Mouse (Mus musculus) lung, embryonic 14.5 days (tissue): ENCODE data around the gene Chrne. TPM values are rescaled to one million over a fixed set of nuclear protein-coding genes. Genes with fewer than 3 reads are reported as not detected.

Experiments used
- ATAC-seq: fragments of 200-750 bp; cut with Nextera tagmentation; 2 replicates; pipeline ENCODE4 v1.8.0; 2017; ENCODE audit warnings: mild to moderate bottlenecking, moderate TSS enrichment, moderate library complexity; ENCODE audit not compliant: insufficient read depth
- DNase-seq: peaks from one replicate; pipeline ENCODE4 v3.0.0-alpha.2; 2015
- H3K27ac ChIP-seq: fragments of 300-500 bp; sonication (generic); 2 replicates; pipeline ENCODE4 v1.5.1; 2014; ENCODE audit warnings: low read depth, mild to moderate bottlenecking, moderate library complexity
- H3K27me3 ChIP-seq: fragments of 300-500 bp; sonication (generic); 2 replicates; pipeline ENCODE4 v1.6.1; 2014; ENCODE audit warnings: low read length, control low read depth; ENCODE audit not compliant: insufficient read depth
- H3K36me3 ChIP-seq: fragments of 300-500 bp; sonication (generic); 2 replicates; pipeline ENCODE4 v1.6.1; 2014; ENCODE audit warnings: control low read depth; ENCODE audit not compliant: insufficient read depth
- H3K4me1 ChIP-seq: fragments of 300-500 bp; sonication (generic); 2 replicates; pipeline ENCODE4 v1.6.1; 2014; ENCODE audit warnings: antibody characterized with exemption, control low read depth; ENCODE audit not compliant: insufficient read depth
- H3K4me2 ChIP-seq: fragments of 300-500 bp; sonication (generic); 2 replicates; pipeline ENCODE4 v1.6.1; 2014; ENCODE audit warnings: mild to moderate bottlenecking
- H3K4me3 ChIP-seq: fragments of 300-500 bp; sonication (generic); 2 replicates; pipeline ENCODE4 v1.5.1; 2014; ENCODE audit warnings: low read depth, low read length
- H3K9ac ChIP-seq: fragments of 300-500 bp; sonication (generic); 2 replicates; pipeline ENCODE4 v1.6.1; 2014
- H3K9me3 ChIP-seq: fragments of 300-500 bp; sonication (generic); 2 replicates; pipeline ENCODE4 v1.6.1; 2016; ENCODE audit warnings: low read depth, low read length, control low read depth
- CTCF ChIP-seq: IDR thresholded peaks from 2 replicates; pipeline ENCODE4 v1.5.1; 2016; ENCODE audit warnings: antibody characterized with exemption, low read depth
- WGBS: fragments of 180-500 bp; shearing (Covaris S2); extraction: QIAGEN DNeasy Blood & Tissue Kit; methylation state at CpG from one replicate; pipeline ENCODE4 v1.1.7; 2014; 5-methylcytosine and 5-hydroxymethylcytosine counted together
- polyA plus RNA-seq: library from polyadenylated mRNA; unstranded; fragments of >200 nt; fragmentation: Nextera tagmentation; extraction: Ambion mirVana; gene quantifications from 2 replicates; pipeline ENCODE4 v1.2.1, GENCODE M21; 2014

Chrne gene
- polyA plus RNA-seq, 1 experiment from 2014 or later, result not detected

DNA sequence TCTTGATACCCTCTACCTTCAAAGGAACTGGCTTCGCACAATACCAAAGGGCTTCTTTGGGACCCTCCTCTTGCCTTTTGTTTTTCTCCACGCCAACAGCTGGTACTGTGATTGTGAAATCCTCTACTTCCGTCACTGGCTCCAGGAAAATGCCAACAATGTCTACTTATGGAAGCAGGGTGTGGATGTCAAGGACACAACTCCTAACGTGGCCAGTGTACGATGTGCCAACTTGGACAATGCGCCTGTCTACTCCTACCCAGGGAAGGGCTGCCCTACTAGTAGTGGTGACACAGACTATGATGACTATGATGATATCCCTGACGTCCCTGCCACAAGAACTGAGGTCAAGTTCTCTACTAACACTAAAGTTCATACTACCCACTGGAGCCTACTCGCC lies 21.0 kb upstream of the Chrne start:
- Histone ChIP-seq H3K27ac (no peak overlapping the region), H3K36me3 (peaks cover 18% of the 10 kb centered on the region), H3K27me3 (no peaks in the 10 kb centered on the region), H3K4me1 (no peaks in the 10 kb centered on the region), H3K4me2 (no peak overlapping the region), H3K9ac (no peak overlapping the region), H3K9me3 (no peaks in the 10 kb centered on the region), H3K4me3 (no peak overlapping the region)
- ATAC-seq (no peak), DNase-seq (no peak)
- TF ChIP-seq CTCF, result no peak
- WGBS, result 77% methylated on average over 8 of the region's 8 CpGs

GRCm38 (mm10) chr11:70638714-70639278 lies 19.8 kb upstream of the Chrne start, which contains the start of gene Gp1ba:
Gp1ba (plus strand) TSS chr11:70639122.
- TF ChIP-seq CTCF, result no peak
- no peak for DNase-seq
- H3K9ac ChIP-seq, result no peak within 1 kb of the TSS
- 13% methylated on average over 5 of the region's 5 CpGs for WGBS
- H3K9me3 ChIP-seq, result no peaks in the 10 kb centered on the region
- H3K4me1 ChIP-seq, result no peaks in the 10 kb centered on the region
- peaks cover 7% of the 10 kb centered on the region; the same call in 1 of the 2 replicates for H3K36me3 ChIP-seq
- H3K4me3 ChIP-seq, result no peak within 1 kb of the TSS
- H3K27ac ChIP-seq, result peak within 1 kb of the TSS; percentile 37; the same call in 1 of the 2 replicates
- H3K4me2 ChIP-seq, result 0 out of 2 replicates have a peak within 1 kb of the TSS, but pooled peaks have one; percentile 1
- 0 out of 2 replicates have a peak, but pooled peaks have one; percentile 21 for ATAC-seq
- H3K27me3 ChIP-seq, result no peaks in the 10 kb centered on the region

DNA sequence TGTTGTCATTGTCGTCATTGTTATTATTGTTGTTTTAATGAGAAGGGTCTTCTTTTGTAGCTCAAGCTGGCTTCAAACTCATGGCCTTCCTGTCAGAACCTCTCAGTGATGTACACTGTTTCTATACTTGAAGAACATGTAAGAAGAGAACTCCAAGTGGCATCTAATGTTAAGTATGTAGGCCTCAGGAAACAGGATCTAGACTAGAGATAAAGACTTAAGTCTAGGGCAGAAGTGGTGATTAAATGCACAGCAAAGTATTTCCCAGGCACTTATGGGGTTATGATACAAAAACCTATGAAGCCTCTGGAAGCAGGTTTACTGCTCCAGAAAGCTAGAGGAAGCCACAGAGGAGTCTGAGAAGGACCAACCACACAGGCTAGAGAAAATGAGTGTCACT lies 19.3 kb upstream of the Chrne start:
- no peak overlapping the region for H3K9ac ChIP-seq
- TF ChIP-seq CTCF, result no peak
- H3K4me1 ChIP-seq, result no peaks in the 10 kb centered on the region
- no peak overlapping the region for H3K27ac ChIP-seq
- H3K4me3 ChIP-seq, result no peak overlapping the region
- DNase-seq (no peak), ATAC-seq (no peak)
- no peak overlapping the region for H3K4me2 ChIP-seq
- no peaks in the 10 kb centered on the region for H3K9me3 ChIP-seq
- no peaks in the 10 kb centered on the region for H3K27me3 ChIP-seq
- 0 out of 2 replicates have a peak, but pooled peaks cover 2% of the 10 kb centered on the region for H3K36me3 ChIP-seq
- 89% methylated on average over 1 of the region's 1 CpGs for WGBS

DNA sequence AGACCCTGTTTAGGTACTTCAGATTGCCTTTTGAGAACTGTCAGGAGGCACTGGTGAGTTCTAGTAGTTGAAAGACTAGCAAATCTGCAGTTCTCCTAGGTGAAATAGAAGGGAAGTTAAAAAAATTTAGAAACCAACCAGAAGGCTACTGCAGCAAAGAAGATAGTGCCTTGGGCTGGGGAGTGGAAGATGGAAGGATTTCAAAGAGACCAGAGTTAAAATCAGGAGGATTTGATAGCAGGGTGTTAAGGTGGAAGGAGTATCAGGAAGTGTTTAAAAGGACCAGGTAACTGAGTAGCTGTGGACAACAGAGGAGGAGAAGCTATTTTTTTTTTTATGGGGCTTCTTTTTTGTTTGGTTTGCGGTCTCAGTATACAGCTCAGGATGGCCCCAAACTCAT lies 18.7 kb upstream of the Chrne start:
- no peak for TF ChIP-seq CTCF
- H3K4me3 ChIP-seq, result no peak overlapping the region
- H3K4me1 ChIP-seq, result no peaks in the 10 kb centered on the region
- no peak overlapping the region for H3K27ac ChIP-seq
- H3K9ac ChIP-seq, result no peak overlapping the region
- ATAC-seq, result no peak
- H3K27me3 ChIP-seq, result no peaks in the 10 kb centered on the region
- WGBS, result 90% methylated on average over 1 of the region's 1 CpGs
- no peaks in the 10 kb centered on the region for H3K9me3 ChIP-seq
- H3K4me2 ChIP-seq, result no peak overlapping the region
- H3K36me3 ChIP-seq, result no peaks in the 10 kb centered on the region
- DNase-seq, result no peak

GRCm38 (mm10) chr11:70635601-70636000 lies 16.6 kb upstream of the Chrne start:
- Histone ChIP-seq H3K4me2 (no peak overlapping the region), H3K9me3 (no peaks in the 10 kb centered on the region), H3K36me3 (no peaks in the 10 kb centered on the region), H3K9ac (no peak overlapping the region), H3K27ac (no peak overlapping the region), H3K4me3 (no peak overlapping the region), H3K4me1 (no peaks in the 10 kb centered on the region), H3K27me3 (no peaks in the 10 kb centered on the region)
- no peak for TF ChIP-seq CTCF
- WGBS, result 72% methylated on average over 4 of the region's 4 CpGs
- DNase-seq (no peak), ATAC-seq (no peak)

GRCm38 (mm10) chr11:70630129-70630528 lies 11.1 kb upstream of the Chrne start:
- Histone ChIP-seq H3K4me2 (no peak overlapping the region), H3K9ac (no peak overlapping the region), H3K27ac (no peak overlapping the region), H3K36me3 (no peaks in the 10 kb centered on the region), H3K9me3 (no peaks in the 10 kb centered on the region), H3K27me3 (no peaks in the 10 kb centered on the region), H3K4me3 (no peak overlapping the region), H3K4me1 (no peaks in the 10 kb centered on the region)
- no peak for TF ChIP-seq CTCF
- ATAC-seq (no peak), DNase-seq (no peak)
- 73% methylated on average over 7 of the region's 7 CpGs for WGBS

GRCm38 (mm10) chr11:70629557-70629956 lies 10.5 kb upstream of the Chrne start:
- no peaks in the 10 kb centered on the region for H3K27me3 ChIP-seq
- TF ChIP-seq CTCF, result peak; percentile 41
- H3K9ac ChIP-seq, result no peak overlapping the region
- WGBS, result 46% methylated on average over 5 of the region's 5 CpGs
- no peaks in the 10 kb centered on the region for H3K9me3 ChIP-seq
- DNase-seq (peak; percentile 42), ATAC-seq (no peak)
- no peak overlapping the region for H3K4me2 ChIP-seq
- no peak overlapping the region for H3K4me3 ChIP-seq
- no peaks in the 10 kb centered on the region for H3K36me3 ChIP-seq
- no peaks in the 10 kb centered on the region for H3K4me1 ChIP-seq
- no peak overlapping the region for H3K27ac ChIP-seq
